Mouse (Mus musculus): Measurements from ENCODE around the gene 8030474K03Rik. TPM values are rescaled to one million over a fixed set of nuclear protein-coding genes. Genes with fewer than 3 reads are reported as not detected.
"Not testable (repeated sequence)": the region's sequence is repeated elsewhere in the genome, so short reads cannot be mapped to it uniquely, and the experiment has no call there.

Gene 8030474K03Rik
- not detected for total RNA-seq (2021)
- long read RNA-seq, experiment 1 = 0 reads
- long read RNA-seq, experiment 2 = 0 reads

DNA sequence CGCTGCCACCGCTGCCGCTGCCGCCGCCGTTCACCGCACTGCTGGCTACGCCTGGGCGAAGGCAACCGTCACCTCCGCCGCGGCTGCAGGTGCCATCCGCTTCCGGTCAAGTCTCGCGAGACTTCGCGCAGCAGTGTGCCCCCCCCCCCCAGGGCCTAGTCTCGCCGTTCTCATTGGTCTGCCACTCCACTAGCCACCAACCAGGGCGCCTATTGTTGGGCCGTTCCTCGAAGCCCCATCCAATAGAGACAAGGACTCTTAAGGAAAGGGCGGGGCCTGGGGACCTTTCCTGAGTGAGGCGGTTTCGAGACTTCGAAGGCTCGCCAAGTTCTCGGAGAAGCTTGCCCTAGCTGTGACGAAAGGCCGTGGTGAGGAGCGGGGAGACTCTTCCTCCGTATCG, at the start of gene 8030474K03Rik, which contains the start of gene Gm4779:
TSS of gene 8030474K03Rik (plus strand) at position 315 of the 400 bp plus-strand sequence.
TSS of gene Gm4779 (minus strand) at position 82 of the 400 bp plus-strand sequence.
- DNase-seq = no peak

DNA sequence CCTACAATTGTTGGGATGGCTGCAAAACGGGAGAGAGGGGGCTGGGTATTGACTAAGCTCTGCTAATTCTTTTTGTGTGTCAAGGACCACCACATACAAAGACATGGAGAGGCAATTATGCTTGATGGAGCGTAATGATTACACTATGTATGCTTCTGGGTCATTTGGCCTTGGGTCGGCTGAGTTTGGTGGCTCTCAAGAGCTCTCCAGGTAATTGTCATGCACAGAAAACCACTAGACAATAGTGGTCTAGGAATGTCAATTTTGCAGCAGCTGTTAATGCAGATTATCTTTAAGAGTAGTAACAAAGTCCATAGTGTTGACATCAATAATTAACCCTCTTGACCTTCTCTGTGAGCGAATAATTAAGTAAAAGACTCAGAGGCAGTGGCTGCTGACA, 44.3 kb upstream of the 8030474K03Rik start:
- no peak for DNase-seq

DNA sequence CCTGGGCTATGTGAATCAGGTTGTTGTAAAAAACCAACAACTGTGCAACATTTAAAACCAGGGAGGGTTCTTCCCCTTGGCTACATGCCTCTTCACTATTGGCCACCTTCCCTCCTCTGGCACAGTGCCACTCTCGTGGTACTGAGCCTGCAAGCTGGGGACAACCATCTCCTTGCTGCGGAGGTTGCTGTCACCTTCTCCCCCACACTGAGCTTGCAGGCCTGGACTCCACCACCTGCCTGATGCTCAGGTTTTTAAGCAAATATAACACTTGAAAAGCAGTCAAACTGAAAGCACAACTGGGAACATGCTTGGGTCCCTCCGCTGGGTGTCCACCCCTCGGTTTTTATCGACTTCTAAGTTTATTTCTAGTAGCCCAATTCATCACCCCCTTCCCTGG, 40.0 kb upstream of the 8030474K03Rik start:
- no peak for DNase-seq

DNA sequence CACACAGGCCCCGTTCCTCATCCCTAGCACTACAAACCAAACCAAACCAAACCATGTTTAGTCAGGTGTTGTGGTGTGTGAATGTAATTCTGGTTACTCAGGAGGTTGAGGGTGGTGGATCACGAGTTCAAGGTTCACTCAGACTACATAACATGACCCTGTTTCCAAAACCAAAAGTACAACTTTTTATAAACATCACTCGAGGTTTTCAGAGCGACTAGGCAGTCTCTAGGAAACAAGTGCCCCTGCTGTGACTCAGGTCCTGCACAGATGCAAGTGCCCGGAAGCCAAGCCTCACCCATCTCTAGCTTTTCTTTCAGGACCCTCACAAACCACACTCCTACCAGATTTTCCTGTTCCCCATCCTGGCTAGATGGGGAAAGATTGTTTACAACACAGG, 29.8 kb upstream of the 8030474K03Rik start:
- no peak for DNase-seq

DNA sequence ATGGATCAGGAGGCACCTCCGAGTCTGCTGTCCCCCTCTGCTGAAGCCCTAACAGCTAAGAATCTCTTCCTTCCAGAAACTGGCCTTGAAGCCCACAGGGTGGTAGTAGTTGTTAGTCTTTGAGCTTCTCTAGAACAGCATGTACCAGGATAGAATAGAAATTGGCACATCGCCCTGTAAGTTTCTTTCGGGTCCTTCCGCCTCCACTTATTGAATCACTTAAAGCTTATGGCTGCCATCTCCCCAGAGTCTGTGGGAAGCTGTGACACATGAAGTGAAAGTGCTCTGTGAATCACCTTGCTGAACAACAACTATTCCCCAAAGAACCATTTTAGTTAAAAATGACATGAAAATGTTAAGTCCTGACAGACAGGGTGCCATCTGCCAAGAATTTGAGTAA, 29.3 kb upstream of the 8030474K03Rik start:
- DNase-seq = no peak

DNA sequence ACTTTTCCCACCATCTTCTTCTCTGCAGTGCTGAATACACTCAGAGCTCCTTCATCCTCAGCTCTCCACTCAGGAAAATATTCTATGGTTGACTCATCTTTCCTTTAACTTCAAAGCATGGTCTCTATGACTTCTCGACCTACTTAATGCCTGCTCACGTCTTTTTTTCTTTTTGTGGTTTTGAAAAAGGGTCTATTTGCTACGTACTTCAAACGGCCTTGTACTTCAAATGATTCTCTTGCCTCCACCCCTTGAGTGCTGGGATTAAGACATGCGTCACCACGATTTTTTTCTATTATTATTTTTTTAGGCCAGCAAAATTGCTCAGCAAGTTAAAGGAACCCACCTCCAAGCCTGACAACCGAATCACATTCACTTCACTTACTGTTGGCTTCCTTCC, 27.2 kb upstream of the 8030474K03Rik start:
- no peak for DNase-seq

DNA sequence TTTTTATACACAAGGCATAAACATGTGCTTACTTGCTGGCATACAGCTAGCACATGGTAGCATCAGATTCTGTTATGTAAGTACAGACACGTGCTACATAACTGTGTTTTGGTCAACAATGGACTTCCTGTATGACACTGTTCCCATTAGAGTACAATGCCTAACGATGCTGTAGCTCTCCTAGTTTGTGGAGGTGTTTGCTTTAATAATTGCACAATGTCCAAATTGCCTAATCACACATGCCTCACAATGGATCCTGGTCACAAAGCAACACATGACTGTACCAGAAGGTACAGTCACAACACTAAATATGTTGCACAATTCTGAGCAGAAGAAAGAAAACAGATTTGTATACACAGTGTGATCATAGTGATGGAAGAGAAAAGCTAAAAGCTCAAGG, 25.0 kb upstream of the 8030474K03Rik start:
- DNase-seq = no peak

DNA sequence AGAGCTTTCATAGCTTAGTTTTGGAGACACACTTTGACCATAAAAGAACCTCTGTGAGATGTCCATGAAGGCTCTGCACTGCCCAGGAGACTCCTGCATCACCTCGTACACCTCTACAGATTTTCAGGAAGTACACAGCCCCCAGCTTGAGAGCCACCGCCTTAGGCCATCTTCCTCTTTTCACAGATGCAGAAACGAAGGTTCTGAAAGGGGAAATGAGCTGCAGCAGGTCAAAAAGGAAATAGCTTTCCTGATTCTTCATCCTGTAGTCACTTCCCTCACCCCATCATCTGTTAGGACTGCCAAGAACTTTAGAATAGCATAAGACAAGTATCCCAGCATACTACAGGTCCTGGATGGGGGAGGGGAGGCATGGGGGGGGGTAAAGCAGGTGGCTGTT, 24.1 kb upstream of the 8030474K03Rik start:
- no peak for DNase-seq

DNA sequence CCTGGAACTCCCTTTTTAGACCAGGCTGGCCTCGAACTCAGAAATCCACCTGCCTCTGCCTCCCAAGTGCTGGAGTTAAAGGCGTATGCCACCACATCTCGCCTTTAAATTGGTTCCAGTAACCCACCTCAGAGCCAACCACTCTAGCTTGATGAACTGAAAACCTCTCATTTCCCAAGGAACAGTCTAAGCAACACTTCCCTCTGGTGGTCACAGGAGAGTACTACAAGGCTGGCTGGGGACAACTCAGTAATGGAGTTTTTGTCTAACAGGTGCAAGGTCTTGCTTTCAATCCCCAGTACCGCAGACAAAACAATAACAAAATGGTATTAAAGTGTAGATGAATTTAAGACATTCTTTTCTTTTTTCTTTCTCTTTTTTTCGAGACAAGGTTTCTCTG, 22.4 kb upstream of the 8030474K03Rik start:
- DNase-seq = peak; percentile 27

DNA sequence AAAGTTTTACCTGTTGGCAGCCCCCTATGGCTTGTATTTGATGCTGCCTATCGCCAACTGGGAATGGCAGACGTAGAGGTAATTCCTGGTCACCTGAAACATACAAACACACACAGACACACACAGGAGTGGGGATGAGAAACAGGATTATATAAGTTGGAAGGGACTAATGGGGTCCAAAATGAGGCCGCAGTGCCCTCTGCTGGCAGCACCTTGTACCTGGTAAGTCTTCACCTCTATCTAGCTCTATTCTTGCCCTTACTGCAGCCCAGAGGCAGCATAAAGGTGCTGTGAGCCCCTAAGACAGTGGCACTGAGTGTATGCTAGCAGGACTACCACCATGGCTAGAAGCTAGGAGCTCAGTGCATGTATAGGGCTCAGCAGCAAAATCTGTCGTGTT, 2.9 kb upstream of the 8030474K03Rik start:
- peak; percentile 29 for DNase-seq

DNA sequence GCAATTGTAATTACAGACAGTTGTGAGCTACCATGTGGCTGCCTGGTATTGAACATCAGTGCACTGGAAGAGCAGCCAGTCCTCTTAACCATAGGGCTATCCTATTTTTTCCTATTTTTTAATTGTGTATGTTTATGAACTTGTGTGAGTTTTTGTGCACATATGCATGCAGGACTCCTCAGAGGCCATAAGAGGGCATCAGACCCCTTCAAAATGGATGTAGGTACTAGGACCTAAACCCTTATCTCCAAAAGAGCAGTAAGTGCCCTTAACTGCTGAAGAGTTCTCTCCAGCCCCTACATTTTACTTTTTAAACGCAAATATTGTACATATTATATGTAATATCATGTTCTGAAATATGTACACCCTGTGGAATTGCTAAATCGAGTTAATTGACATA, 11.1 kb downstream of the 8030474K03Rik start:
- no peak for DNase-seq

DNA sequence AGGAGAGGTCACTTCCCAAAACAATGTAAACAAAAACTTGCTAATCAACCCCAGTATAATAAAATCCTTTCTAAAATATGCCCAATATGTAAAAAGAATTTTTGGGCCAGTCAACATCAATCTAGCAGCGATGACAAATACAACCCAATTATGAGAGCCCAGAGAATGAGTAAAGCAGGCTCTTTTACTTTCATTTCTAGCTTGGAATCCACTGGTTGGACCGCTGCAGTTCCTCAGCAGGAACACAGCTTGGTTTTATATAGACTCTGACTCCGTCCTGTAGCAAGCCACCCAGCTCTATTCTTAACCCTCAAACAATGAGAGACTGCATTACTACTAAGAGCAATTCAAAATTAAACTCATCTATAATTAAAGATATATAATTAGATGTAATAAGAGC, 17.3 kb downstream of the 8030474K03Rik start:
- no peak for DNase-seq

DNA sequence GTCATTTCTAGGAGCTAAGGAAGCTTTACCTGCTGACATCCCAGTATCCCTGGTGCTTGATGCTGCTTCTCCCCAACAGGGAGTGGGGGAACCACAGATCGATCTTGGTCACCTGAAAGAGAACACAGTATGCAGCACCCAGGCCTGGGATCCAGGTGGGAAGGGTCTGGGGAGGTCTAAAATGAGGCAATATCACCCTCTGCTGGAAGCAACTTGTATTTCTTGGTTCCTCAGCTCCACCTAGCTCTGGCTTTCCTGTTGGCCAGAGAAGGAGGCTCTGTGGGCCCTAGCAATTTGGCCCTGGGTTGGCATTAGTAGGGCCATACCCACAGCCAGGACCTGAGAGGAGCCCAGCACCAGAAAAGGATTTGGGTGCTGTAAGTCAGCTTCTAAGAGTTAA, 24.7 kb downstream of the 8030474K03Rik start:
- DNase-seq = no peak

DNA sequence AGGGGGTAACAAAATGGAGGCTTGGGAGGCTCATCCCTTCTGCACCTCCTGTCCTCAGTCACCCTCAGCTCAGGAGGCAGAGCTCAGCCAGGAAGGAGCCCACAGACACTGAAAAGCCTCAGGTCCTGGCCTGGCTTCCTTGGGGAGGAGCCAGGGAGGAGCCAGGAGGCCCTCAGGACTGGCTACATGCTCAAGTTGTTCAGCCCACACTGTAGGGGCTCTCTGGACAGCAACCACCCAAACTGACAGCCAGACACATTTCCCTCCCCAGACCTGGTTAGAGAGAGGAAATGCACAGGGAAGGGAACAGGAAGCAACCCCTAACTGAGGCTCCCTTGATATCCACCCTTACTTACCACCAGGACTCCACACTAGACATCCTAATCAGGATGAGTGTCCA, 25.5 kb downstream of the 8030474K03Rik start:
- DNase-seq = not testable (repeated sequence)

DNA sequence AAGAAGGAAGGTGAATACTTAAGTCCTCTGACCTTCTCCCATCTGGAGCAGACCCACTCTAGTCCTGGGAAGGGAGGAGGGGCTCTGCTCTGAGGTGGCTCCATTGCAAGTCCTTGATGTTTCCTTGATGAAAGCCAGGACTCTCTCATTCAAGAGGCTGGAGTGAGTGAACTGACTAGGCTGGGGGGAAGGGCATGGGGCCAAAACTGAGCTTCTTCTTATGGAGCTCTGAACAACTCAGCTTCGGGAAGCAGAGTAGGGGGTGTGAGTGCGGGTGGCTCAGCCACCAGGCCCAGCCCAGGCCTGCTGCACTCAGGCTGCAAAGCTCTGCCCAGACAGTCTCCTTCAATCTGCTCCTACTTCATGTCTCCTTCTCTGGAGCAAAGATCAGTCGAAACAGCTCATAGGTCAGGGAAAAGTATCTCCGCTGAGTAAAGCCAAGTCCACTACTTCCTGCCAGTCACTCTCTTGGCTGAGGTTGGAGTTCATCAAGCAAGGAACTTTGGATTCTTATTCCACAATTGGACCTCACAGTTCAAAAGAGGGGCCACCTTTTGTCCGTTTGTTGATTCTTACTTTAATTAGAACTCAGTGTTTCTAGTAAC, 52.8 kb downstream of the 8030474K03Rik start:
- DNase-seq = no peak

Other genes with a start within 250 kb of the 8030474K03Rik start
- 10 to 100 TPM; 56.5 to 82.2 TPM for gene Ogt, start 154.6 kb upstream of the 8030474K03Rik start, total RNA-seq (2021)
- under 1 TPM; 0.29 to 0.40 TPM for gene Cxcr3, start 60.4 kb upstream of the 8030474K03Rik start, total RNA-seq (2021)
- gene Gm4779, start 233 bp upstream of the 8030474K03Rik start, total RNA-seq (2021) = not detected
- 1 to 10 TPM; 5.7 to 8.6 TPM for gene Nhsl2, start 54.7 kb downstream of the 8030474K03Rik start, total RNA-seq (2021)